Mouse (Mus musculus): ENCODE measurements at regions not wholly inside any gene's neighbourhood (a gene's known extent, or its start where the extent isn't known, plus 50 kb on each side); places are given as distances from the start of the nearest gene placed in this dataset.

DNA sequence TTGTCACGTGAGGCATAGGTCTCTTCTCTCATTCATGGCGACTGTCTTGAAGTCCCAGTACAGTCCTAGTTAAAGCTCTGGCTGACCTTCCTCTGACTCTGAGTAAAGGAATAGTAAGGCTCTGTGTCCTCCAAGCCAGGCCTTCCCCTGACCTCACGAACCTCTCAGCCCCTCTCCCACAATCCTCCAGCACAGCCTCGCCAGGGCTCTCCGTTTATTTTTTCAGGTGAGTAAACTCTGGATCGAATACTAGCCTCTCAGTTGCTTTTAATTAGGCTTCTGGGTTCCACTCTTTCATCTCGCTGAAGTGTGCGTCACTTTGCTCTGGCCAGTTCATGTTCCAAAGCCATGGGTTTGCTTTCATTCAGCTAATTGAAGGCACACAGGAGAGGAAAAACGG, 133.8 kb downstream of the Mylk4 start:
- no peak for DNase-seq

DNA sequence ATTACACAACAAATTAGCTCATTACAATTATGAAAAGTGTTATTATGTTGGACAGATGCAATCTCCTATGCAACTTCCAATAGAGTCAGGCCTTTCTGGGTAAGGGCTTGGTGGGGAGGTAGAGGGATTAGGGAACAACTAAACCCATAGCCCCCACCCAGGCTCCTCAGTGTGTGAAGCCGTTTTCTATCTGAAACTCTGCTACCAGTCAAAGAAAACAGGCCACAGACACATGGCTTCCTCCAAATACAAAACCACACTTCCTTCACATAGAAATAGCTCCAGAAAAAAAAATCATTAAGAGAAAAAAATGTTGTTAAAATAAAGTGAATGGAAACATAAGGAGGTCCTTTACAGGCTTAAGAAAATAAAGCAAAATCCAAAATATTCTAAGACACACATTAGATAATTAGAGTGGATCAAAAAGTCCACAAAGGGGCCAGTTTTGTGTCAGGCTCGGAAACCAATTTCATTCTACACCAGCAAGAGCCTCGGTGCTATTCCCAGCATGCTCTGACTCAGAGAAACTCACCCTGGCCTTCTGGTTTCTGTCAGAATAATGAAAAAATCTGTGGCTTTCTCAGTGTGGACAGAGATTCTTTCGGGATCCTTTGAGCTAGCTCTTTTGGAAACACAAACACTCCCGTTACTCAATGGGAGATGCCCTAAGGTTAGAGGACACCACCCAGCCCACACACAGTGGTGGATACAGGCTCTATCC, 140.6 kb downstream of the Mylk4 start:
- DNase-seq: no peak

DNA sequence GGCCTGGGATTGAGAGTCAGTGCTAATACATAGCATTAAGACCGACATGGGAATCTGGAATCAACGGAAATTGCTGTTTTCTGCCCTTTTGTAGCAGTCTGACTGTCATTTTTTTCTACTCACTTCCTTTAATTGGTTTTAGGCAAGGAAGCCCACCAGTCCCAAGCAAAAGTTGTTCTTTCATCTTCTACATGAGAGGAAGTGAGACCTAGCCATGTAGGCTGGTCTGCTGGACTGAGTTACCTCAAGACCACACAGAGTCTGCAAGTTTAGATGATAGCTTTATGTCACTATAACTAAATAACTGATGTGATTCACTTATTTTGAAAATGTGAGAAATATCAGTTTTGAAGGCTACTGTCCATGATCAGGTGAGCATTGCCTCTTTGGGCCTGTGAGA, 142.8 kb downstream of the Mylk4 start:
- no peak for DNase-seq

DNA sequence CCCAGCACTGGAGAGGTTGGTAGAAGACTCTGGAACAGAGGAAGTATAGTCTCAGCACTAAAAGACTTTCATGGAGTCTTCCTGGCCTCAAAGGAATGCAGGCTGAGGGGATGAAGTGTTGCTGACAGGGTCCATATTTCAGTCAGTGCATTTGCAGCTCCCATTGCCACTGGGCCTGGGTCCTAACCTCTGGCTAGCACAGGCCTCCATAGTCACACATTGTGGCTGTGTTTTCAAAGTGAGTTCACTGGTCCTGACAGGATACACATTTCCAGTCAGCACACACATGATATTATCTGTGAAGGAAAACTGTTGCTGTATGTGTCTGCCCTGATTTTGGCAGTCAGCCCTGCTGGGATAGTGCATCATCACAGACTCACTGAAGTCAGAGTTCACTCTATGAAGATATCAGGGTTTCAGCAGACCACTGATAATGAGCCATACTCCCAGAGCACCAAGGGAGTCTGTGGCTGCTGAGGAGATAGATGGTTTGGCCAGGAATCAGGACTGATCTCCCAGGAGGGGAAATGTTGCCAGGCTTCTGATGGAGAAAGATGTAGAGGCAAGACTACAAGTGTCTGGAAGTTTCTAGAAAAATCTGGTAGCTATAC, 153.5 kb downstream of the Mylk4 start:
- DNase-seq: no peak

DNA sequence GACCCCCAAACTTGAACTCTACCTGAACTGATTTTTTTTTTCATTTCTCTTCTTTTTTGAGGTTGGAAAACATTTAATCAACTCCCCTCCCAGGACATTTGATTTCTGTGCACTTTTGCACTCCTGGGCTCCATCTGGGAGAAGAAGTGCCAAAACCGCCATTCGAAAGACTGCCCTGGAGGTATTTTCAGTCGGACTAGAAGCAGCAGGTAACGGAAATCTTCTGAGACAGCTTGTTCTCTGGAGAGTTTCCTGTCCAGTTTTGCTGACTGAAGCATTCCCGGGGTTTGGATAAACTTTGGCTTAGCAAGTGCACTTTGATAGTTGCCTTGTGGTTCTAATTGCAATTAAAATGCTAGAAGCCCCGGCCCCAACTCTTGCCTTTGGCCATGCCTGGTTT, 169.8 kb downstream of the Mylk4 start:
- DNase-seq: no peak

DNA sequence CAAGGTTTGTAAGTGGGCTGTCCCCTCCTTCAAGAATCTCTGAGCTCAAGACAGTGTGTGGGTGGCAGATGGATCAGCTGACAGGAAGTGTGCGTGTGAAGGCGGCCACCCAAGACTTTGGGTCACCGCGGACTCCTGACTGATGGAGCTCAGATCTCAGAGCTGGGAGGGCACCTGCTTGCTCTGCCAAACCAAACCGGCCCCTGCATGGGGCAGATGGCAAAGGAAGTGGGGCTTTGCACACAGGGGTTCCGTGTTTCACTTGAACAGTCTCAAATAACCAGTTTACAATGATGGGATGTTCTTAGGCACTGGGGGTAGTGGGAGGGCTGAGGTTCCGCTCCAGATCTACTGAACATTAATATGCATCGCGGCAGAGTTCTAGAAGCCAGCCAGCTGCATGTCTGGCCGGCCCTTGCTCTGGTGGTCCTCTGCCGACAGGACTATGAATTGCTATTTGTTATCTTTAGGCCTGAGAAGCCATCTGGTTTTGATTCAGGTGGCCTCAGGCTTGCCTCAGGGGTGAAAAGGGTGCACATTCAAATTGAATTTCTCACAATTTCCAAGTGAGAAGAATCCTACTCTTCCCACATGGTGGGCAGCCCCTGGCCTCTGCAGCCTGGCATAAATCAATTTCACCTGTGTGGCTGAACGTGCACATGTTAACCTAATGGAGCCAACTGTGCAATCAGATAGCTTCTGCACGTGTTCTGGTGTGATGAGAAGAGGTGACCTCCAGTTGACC, 172.0 kb downstream of the Mylk4 start:
- DNase-seq: peak; percentile 21

DNA sequence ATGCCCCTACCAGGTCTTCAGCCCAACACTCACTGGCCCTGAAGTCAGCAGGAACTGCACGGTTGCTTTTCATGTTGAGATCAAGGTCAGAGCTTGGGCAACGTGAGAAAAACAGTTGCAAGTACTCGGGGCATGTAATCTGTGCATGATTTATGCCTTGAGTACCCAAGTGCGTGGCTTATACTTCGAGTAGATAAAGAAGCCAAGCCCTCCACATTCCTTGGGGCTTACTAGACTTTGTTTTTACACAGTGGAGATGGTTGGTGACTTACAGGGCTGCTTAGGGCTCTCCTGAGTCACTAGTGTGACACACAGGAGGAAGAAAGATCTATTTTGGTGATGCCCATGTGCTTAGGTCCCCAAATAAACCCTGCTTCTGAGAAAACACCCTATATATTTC, 172.8 kb downstream of the Mylk4 start:
- DNase-seq: no peak

DNA sequence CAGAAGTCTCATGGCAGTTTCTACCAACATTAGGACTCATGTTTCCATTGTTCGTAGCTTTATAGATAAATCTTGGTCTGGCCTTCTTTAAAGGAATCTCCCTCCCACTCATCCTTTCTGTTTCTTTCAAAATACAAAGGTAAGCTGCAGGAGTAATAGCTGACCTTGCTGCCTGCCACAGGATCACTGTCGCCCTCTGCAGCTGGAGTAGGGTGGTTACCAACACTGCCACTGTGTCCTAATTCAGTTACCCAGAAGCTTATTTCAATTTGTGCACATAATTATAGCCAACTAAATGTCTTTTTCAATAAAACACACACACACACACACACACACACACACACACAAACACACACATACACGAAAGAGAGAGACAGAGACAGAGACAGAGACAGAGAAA, 175.3 kb downstream of the Mylk4 start:
- DNase-seq: peak; percentile 20

DNA sequence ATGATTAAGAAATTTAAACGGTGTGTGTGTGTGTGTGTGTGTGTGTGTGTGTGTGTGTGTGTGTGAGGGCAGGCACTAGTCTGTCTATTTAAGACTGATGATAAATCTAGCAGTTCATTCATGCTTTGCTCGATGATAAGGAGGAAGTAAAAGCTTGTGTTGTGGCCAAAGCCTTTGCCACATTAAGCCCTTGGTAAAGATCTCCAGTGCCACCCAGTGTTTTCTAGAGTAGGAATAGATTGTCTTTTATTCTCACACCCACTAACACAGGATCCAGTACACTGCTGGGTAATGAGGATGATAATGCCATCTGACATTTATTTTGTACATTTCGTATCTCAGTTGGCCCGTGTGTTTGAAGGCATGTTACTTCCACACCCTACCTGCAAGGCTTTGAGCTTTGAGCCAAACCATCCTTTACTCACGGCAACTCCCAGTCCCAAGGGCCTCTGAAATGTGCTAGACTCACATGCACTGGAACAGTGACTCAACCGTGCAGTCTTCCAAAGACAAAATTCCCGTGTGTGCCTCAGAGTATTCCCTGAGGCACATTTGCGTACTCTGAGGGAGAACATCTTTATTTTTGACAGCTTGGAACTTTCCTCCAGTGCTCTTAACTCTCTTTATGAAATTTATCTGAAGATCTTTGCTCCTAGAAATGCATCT, 179.7 kb downstream of the Mylk4 start:
- no peak for DNase-seq

DNA sequence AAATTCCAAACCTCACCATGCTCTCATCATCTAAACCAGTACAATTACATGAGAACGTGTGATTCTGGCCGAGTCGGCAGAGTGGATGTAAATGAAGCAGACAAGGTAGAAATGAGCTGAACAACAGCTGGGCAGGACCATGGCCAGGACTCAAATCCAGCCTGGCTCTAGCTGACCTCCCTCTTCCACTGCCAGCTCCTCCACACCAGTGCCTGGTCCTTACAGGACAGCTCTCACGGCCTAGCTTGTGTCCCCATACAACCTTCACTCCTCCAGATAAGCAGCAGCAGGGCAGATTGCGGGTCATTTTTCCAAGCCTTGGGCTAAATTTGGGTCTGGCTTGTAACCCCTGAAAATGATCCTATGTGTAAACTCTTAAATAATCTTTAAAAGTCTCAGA, 182.4 kb downstream of the Mylk4 start:
- no peak for DNase-seq

DNA sequence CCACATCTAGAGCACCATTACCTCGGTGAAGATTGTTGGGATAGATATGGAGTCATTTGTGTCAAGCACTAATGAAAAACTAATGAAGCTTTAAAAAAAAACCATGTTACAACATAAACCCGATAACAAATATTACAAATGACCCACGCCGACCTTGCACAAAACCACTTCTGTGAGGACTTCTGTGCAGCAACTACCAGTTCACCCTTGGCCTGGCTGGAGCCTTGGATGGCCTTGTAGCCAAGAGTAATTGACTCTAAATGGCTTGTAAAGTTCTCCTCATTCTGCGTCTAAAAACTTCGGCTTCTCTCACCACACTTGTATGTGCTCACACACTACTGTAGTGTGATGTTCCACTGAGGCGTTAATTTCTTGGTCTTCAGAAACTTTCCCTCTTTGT, 190.1 kb downstream of the Mylk4 start:
- no peak for DNase-seq

DNA sequence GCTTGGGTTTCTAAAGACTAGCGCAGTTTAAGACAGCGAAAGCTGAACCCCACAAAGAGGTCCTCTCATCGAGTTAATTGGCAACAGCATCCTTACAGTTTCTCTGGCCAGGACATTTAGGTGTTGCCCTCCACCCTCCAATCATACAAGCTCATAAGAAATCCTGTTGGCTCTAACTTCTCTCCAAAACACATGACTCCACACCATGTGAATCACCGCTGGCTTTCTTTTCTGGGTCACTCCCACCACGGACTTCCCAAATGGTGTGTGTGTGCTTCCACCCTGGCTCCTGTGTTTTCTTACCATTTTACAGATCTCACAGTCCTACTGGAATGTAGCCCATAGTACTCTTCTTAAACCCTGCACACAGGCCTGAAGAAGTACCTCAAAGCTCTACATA, 190.6 kb downstream of the Mylk4 start:
- no peak for DNase-seq

DNA sequence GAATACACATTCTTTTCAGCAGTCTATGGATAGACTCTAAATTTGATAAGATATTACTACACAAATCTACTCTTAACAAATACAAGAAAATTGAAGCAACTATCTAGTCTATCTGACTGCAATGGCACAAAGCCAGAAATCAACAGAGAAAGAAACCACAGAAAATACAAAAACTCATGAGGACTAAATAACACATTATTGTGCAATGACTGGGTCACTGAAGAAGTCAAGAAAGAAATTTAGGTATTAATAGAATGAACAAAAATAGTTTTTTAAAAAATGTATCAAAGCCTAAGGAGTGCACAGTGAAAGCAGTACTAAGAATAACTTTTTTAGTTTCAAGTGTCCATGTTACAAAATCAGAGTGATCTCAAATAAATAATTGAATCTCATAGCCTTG, 202.2 kb downstream of the Mylk4 start:
- DNase-seq: no peak

DNA sequence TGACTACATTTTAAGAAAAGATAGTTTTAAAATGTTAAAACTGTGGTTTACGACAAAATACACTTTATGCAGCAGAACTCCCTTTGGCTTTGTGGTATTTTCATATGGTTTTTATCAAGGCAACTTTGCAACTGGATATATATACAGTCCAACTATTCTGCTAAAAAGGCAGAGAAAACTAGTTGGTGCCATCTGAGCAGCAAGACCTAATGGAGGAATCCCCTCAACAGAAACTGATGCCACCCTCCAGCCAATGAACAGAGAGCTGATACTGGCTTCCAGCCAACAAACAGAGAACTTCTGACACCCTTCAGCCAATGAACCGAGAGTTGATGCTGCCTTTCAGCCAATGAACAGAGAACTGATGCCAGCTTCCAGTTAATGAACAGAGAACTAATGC, 215.9 kb downstream of the Mylk4 start:
- no peak for DNase-seq

DNA sequence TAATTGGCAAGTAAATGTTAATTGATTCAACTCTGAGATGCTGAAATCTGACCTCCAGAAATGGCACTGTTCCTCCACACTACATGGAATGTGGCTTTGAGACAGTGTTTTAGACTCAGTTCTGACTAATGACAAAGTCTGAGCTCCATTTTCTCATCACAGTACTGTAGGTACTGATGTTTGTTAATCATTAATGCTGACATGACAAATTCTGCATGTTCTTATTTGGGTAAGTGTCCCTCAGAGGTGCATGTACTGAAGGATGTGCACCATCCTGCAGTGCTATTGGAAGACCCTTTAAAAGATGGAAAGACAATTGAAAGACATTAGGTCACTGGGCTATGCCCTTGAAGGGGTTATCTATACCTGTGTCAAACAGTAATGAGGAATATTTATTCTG, 222.1 kb upstream of the Gmds start:
- no peak for DNase-seq

DNA sequence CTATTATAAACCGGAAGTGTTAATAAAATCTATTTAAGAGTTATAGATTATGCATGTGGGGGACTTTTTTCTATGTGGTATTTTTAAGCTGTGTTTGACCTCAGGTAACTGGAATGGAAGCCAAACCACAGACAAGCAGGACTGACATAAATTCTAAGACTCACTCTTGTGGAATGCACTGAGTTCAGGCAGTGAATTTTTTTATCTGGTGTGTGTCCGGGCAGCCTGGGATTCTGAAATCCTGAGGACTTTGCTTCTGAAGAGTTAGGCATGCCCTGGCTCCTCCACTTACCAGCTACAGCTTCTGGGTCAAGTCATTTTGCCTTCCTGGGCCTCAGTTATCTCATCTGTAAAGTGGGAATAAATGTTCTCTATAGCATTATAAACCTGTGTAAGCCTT, 217.9 kb upstream of the Gmds start:
- no peak for DNase-seq

DNA sequence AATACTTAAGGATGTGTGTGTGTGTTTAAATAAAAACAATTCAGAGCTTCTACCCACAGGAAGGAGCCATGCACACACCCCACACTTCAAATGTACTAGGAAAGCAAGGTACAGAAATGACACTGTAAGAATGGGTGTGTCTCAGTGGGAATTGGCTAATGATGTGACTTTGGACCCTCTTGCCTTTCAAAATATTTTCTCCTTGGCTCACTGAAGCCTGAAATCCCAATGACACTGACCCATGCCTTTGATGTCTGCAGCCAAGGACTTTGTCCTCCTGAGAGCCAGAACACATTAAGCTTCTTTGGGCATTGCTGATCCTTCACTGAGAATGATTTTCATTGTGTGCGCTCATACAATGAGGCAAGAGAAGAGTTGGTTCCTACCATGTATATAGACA, 216.5 kb upstream of the Gmds start:
- no peak for DNase-seq

DNA sequence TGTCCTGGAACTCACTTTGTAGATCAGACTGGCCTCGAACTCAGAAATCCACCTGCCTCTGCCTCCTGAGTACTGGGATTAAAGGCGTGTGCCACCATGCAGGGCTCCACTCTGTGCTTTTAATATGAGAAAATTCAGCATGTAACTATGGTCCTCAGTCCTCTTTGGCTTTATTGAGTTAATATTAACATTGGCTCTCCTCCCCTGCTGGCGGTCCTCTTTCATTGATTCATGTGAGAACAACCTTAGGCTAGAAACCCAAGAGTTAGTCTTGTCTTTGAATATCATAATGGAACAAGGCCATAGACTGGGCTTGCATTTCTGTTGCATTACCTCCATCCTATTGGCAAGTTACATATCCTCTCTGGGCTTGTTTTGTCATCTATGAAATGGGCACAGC, 216.1 kb upstream of the Gmds start:
- no peak for DNase-seq

DNA sequence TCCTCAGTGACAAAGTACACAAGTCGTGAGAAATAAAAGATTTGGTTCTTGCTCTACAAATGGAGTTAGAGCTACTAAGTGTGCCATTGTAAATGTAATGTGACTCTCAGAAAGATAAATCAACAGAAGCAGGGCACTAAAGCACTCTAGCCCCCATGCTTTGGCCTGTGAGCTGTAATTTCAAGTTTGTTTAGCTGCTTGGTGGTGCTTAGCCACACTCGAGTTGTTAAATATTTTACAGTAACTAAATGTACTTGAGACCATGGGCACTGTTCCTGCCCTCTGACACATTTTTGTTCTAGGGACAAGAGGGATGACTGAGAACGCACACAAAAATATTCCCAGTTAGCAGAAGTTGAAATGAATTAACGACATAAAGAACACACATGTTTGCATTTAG, 214.6 kb upstream of the Gmds start:
- DNase-seq: no peak

DNA sequence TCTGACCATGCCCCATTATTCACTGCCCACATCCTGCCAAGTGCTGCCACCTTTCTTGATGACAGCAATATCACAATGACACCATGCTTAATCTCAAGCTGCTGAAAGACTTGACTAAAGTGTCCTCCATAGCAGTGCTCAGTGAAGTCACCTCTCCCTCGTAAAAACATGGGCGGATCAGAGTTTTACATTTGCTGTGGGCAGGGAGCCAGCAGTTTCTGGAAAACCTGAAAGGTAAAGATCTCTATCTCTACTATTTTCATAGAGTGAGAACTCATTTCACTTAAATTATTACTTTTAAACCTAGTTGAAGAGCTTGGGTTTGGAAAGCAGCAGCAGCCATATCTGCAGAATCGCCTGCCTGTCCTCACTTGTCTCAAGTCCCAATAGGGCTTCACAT, 211.6 kb upstream of the Gmds start:
- DNase-seq: no peak

DNA sequence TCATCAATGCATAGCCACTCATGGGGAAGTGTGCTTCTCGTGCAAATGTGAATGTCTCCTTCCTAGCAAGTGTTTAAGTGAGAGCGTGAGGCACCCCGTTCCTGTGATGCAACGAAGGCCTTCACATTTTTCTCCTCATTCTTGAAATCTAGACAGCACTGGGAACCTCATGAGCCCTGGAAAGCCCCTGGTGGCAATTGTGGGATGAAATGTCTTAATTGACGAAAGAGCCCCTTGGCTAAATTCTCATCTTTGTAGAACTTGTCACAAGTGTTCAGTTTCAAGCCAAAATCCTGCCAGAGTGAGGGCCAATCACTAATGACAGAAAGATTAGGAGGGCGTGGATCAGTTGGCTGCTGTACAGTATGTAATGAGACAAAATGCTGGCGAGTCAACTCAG, 208.6 kb upstream of the Gmds start:
- no peak for DNase-seq

DNA sequence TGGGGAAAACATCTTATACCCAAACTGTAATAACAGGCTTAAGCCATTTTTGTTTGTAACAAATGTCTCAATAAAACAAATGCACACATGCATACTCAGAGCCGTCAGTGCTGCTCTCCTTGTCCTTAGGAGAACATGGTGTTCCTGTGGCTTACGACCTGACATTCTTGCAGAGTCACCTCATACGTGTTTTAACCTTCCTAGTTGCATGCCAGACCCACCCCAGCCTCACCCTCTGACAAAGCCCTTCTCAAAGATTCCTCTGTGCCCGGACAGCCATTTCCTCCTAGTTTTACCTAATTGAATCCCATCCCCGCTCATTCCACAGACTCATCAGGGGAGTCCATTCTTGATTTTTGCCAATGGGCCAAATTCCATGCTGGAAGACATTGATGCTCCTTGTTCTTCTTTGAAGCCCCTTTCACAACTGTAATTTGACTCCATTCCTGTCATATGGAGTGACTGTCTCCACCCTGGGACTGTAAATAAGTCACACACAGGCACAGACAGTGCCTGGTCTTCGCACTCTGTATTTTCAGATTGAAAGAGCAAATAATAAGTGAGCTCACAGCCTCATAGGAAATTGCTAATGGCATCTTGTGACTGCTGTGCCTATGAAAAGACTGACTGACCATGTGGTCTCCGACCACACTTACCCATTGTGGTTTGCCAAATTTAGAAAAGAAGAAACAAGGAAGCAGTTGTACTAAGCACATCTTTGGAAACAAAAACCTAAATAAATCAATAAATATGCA, 206.6 kb upstream of the Gmds start:
- no peak for DNase-seq

DNA sequence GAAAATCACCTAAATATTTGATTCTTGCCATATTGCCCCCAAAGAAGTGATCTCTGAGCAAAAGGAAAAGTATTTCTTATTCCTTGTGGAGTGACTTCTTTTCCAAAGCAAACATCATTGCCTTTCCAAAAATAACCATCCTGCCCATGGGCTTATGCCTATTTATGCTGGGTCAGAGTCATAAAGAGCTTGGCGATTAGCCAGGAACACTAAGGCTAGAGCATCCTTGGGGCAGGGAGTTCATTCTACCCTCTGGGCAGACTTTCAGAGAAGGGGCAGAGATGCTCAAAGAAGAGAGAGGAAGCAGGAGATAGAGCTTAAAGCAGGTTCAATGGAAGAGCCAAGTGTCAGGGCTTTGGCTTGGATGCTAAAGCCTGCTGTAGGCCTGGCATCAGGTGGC, 203.1 kb upstream of the Gmds start:
- no peak for DNase-seq
